Mouse (Mus musculus) kidney, postnatal 0 days (tissue): Measurements from ENCODE around the gene Gm9507. TPM values are rescaled to one million over a fixed set of nuclear protein-coding genes. Genes with fewer than 3 reads are reported as not detected.
"Not testable (repeated sequence)": the region's sequence is repeated elsewhere in the genome, so short reads cannot be mapped to it uniquely, and the experiment has no call there.

Experiments used
- ATAC-seq: fragments of 200-750 bp; cut with Nextera tagmentation; replicated peaks from 2 replicates; pipeline ENCODE4 v1.8.0; 2017; ENCODE audit warnings: low read depth, moderate number of reproducible peaks, moderate TSS enrichment, moderate library complexity; ENCODE audit not compliant: low FRiP score
- DNase-seq: peaks from one replicate; pipeline ENCODE4 v3.0.0-alpha.2; 2016; ENCODE audit warnings: low spot score
- H3K27ac ChIP-seq: fragments of 300-500 bp; sonication (generic); 2 replicates; pipeline ENCODE4 v1.5.1; 2014; ENCODE audit warnings: mild to moderate bottlenecking
- H3K27me3 ChIP-seq: fragments of 300-500 bp; sonication (generic); 2 replicates; pipeline ENCODE4 v1.6.1; 2014; ENCODE audit warnings: low read length, mixed read lengths; ENCODE audit not compliant: insufficient read depth
- H3K36me3 ChIP-seq: fragments of 300-500 bp; sonication (generic); 2 replicates; pipeline ENCODE4 v1.6.1; 2014; ENCODE audit warnings: low read length, mixed read lengths; ENCODE audit not compliant: insufficient read depth
- H3K4me1 ChIP-seq: fragments of 300-500 bp; sonication (generic); replicated peaks from 2 replicates; pipeline ENCODE4 v1.6.1; 2014; ENCODE audit warnings: antibody characterized with exemption, low read length, mixed read lengths; ENCODE audit not compliant: insufficient read depth
- H3K4me2 ChIP-seq: fragments of 300-500 bp; sonication (generic); 2 replicates; pipeline ENCODE4 v1.6.1; 2014; ENCODE audit warnings: mild to moderate bottlenecking, low read length, moderate library complexity, mixed read lengths
- H3K4me3 ChIP-seq: fragments of 300-500 bp; sonication (generic); replicated peaks from 2 replicates; pipeline ENCODE4 v1.5.1; 2014; ENCODE audit warnings: low read depth, low read length
- H3K9ac ChIP-seq: fragments of 300-500 bp; sonication (generic); 2 replicates; pipeline ENCODE4 v1.6.1; 2014; ENCODE audit warnings: low read depth, low read length
- H3K9me3 ChIP-seq: fragments of 300-500 bp; sonication (generic); replicated peaks from 2 replicates; pipeline ENCODE4 v1.6.1; 2016; ENCODE audit warnings: low read length, inconsistent platforms, mixed read lengths
- CTCF ChIP-seq: IDR thresholded peaks from 2 replicates; pipeline ENCODE4 v1.5.1; 2016; ENCODE audit warnings: antibody characterized with exemption, low read depth, mild to moderate bottlenecking, moderate library complexity
- WGBS: fragments of 180-500 bp; shearing (Covaris S2); extraction: QIAGEN DNeasy Blood & Tissue Kit; methylation state at CpG from one replicate; pipeline ENCODE4 v1.1.7; 2014; 5-methylcytosine and 5-hydroxymethylcytosine counted together
- polyA plus RNA-seq: library from polyadenylated mRNA; unstranded; fragments of >200 nt; fragmentation: Nextera tagmentation; extraction: Ambion mirVana; gene quantifications from 2 replicates; pipeline ENCODE4 v1.2.1, GENCODE M21; 2015

The Gm9507 gene
- polyA plus RNA-seq, 1 experiment from 2014 or later, result not detected

DNA sequence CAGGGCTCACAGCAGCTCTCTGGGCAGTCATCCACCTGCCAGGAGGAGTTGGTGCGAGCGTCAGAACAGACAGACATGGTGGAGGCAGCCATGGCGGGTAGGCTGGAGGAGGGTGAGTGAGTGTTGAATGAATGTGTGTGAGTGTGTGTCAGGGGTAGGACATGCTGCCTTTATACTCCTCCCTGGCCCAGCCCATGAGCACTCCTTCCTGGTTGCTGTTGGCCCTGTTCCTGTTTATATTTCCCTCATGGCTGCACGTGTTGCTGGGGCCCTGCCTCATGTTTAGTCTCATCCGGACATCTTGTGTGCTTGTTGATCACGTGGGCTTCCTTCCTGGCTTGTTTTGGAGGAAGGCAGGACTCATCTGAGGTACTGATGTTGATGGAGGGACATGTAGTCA is 15.3 kb upstream of the Gm9507 start, which contains the start of gene Krtap10-4:
Gene Krtap10-4, minus strand, starts transcription at position 145 of the 400 bp plus-strand sequence.
- H3K27ac ChIP-seq, result no peak within 1 kb of the TSS
- TF ChIP-seq CTCF, result no peak
- ATAC-seq (no peak), DNase-seq (no peak)
- no peaks in the 10 kb centered on the region for H3K9me3 ChIP-seq
- H3K27me3 ChIP-seq, result no peaks in the 10 kb centered on the region
- no peaks in the 10 kb centered on the region for H3K4me1 ChIP-seq
- H3K36me3 ChIP-seq, result no peaks in the 10 kb centered on the region
- no peak within 1 kb of the TSS for H3K4me2 ChIP-seq
- 59% methylated on average over 6 of the region's 6 CpGs for whole genome bisulfite sequencing
- no peak within 1 kb of the TSS for H3K4me3 ChIP-seq
- H3K9ac ChIP-seq, result no peak within 1 kb of the TSS

DNA sequence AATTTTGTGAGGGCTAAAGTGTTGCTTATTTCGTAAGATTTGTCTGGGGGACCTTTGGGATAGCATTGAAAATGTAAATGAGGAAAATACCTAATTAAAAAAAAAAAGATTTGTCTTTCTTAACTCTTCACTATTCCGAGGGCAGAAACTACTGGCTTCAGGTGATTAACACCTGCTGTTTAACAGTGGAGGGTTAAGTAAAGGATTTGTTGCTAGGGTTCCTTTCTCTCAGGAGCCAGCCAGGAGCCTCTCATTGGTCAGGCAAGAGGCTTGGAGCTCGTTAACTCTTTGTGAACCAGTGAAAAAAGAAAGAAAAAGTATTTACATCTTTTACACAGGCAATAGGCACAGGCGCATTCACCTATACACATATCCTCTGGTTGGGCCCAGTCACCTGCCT is 7.6 kb upstream of the Gm9507 start:
- no peak for TF ChIP-seq CTCF
- H3K4me3 ChIP-seq, result no peak overlapping the region
- no peak overlapping the region for H3K4me2 ChIP-seq
- H3K27ac ChIP-seq, result no peak overlapping the region
- no peaks in the 10 kb centered on the region for H3K9me3 ChIP-seq
- no peaks in the 10 kb centered on the region for H3K36me3 ChIP-seq
- H3K9ac ChIP-seq, result no peak overlapping the region
- no peaks in the 10 kb centered on the region for H3K27me3 ChIP-seq
- 42% methylated on average over 4 of the region's 4 CpGs for WGBS
- H3K4me1 ChIP-seq, result no peaks in the 10 kb centered on the region
- ATAC-seq (no peak), DNase-seq (no peak)

DNA sequence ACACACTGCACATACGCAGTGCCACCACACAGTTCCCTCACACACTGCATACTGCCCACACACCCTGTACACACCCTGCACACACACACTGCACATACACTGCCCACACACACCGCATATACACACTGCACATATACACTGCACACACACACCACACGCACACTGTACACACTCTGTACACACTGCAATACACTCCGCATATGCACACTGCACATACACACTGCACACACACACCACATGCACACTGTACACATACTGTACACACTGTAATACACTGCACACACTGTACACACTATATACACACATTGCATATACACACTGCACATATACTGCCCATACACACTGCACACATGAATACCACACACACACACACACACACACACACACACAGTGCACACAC is 6.9 kb upstream of the Gm9507 start:
- Histone ChIP-seq H3K27me3 (no peaks in the 10 kb centered on the region), H3K9ac (no peak overlapping the region), H3K4me1 (no peaks in the 10 kb centered on the region), H3K4me3 (no peak overlapping the region), H3K4me2 (no peak overlapping the region), H3K36me3 (no peaks in the 10 kb centered on the region), H3K9me3 (no peaks in the 10 kb centered on the region), H3K27ac (no peak overlapping the region)
- WGBS, result 94% methylated on average over 4 of the region's 4 CpGs
- no peak for TF ChIP-seq CTCF
- no peak for ATAC-seq
- no peak for DNase-seq

DNA sequence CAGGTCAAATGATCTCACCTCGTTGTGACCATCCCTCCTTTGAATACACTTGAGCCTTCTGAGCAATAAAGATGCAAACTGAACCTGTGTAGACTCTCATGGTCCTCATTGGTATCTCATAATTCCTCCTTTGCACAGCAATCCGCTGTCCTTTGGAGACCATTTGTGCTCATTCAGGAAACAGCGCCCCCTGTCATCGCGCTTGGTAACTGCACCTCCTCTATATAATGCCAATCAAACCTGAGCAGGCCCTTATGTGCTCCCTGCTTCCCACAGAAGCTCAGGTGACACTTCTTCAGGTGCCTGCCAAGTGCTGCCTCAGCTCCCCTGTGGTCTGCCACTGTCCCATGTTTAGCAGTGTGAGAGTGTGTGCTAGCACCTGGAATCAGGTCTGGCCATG is 3.9 kb upstream of the Gm9507 start:
- TF ChIP-seq CTCF, result peak; percentile 58; the same call in 1 of the 2 replicates
- no peaks in the 10 kb centered on the region for H3K36me3 ChIP-seq
- H3K4me3 ChIP-seq, result no peak overlapping the region
- no peak for DNase-seq
- no peaks in the 10 kb centered on the region for H3K27me3 ChIP-seq
- no peaks in the 10 kb centered on the region for H3K4me1 ChIP-seq
- H3K9ac ChIP-seq, result no peak overlapping the region
- 37% methylated on average over 5 of the region's 5 CpGs for WGBS
- no peak for ATAC-seq
- H3K9me3 ChIP-seq, result no peaks in the 10 kb centered on the region
- no peak overlapping the region for H3K27ac ChIP-seq
- H3K4me2 ChIP-seq, result no peak overlapping the region

GRCm38 (mm10) chr10:77814382-77814781 is 2.7 kb upstream of the Gm9507 start, which contains the start of gene Gm2696:
TSS of gene Gm2696 (plus strand) at chr10:77814682.
- Histone ChIP-seq H3K9me3 (no peaks in the 10 kb centered on the region), H3K4me3 (no peak within 1 kb of the TSS), H3K27ac (no peak within 1 kb of the TSS), H3K9ac (no peak within 1 kb of the TSS), H3K36me3 (no peaks in the 10 kb centered on the region), H3K4me2 (no peak within 1 kb of the TSS), H3K4me1 (no peaks in the 10 kb centered on the region), H3K27me3 (no peaks in the 10 kb centered on the region)
- no peak for TF ChIP-seq CTCF
- 59% methylated on average over 4 of the region's 4 CpGs for WGBS
- DNase-seq, result no peak
- ATAC-seq, result no peak

GRCm38 (mm10) chr10:77804095-77804494 is 7.5 kb downstream of the Gm9507 start:
- no peak for TF ChIP-seq CTCF
- no peaks in the 10 kb centered on the region for H3K36me3 ChIP-seq
- DNase-seq, result no peak
- no peak for ATAC-seq
- no peak overlapping the region for H3K4me3 ChIP-seq
- H3K9ac ChIP-seq, result no peak overlapping the region
- whole genome bisulfite sequencing, result 69% methylated on average over 3 of the region's 3 CpGs
- H3K27ac ChIP-seq, result no peak overlapping the region
- H3K27me3 ChIP-seq, result no peaks in the 10 kb centered on the region
- no peaks in the 10 kb centered on the region for H3K9me3 ChIP-seq
- H3K4me2 ChIP-seq, result no peak overlapping the region
- no peaks in the 10 kb centered on the region for H3K4me1 ChIP-seq

- TF ChIP-seq CTCF, result no peak
- Histone ChIP-seq H3K27ac (no peak within 1 kb of the TSS), H3K27me3 (no peaks in the 10 kb centered on the region), H3K9ac (no peak within 1 kb of the TSS), H3K9me3 (no peaks in the 10 kb centered on the region), H3K4me3 (no peak within 1 kb of the TSS), H3K4me1 (no peaks in the 10 kb centered on the region), H3K4me2 (no peak within 1 kb of the TSS), H3K36me3 (no peaks in the 10 kb centered on the region)
- WGBS, result 45% methylated on average over 8 of the region's 8 CpGs
- ATAC-seq, result no peak
- DNase-seq, result no peak
Measured at GRCm38 (mm10) chr10:77798921-77799508, 12.6 kb downstream of the Gm9507 start, which contains the start of gene Gm19668. TSS of gene Gm19668 (minus strand) at chr10:77799133.

DNA sequence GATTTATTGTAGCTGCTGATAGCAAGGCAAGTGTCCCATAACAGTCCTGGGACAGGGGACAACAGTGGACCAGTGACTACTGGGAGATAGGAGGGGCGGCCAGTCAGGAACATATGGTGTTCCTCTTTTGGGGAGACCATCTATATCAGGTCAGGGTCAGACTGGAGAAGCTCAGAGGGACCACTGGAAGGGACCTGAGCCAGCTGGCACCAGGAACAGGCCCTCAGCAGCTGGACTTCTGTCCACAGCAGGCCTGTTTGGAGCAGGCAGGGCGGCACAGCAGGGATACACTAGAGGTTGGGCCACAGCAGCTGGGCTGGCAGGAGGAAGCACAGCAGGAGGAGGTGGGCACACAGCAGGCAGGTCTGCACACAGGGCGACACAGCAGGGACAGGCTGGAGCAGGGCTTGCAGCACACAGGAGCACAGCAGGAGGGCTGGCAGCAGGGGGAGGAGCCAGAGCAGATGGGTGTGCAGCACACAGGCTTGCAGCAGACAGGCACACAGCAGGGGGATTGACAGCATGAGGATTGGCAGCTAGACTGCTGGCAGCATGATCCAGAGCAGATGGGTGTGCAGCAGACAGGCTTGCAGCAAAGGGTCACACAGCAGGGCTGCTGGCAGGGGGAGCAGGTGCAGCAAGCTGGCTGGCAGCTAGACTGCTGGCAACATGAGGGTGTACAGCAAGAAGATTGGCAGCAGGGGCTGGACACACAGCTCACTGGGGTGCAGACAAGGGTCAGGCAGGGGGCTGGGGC is 13.3 kb downstream of the Gm9507 start:
- H3K27ac ChIP-seq, DNase-seq, H3K9ac ChIP-seq, H3K9me3 ChIP-seq, H3K4me2 ChIP-seq, H3K4me1 ChIP-seq, H3K27me3 ChIP-seq, H3K36me3 ChIP-seq, ATAC-seq, H3K4me3 ChIP-seq: not testable (repeated sequence)
- WGBS, result 67% methylated on average over 2 of the region's 3 CpGs
